Mouse (Mus musculus) embryonic facial prominence, embryonic 15.5 days (tissue): ENCODE data around the gene Rnf7. TPM values are rescaled to one million over a fixed set of nuclear protein-coding genes. Genes with fewer than 3 reads are reported as not detected.
"Not testable (repeated sequence)": the region's sequence is repeated elsewhere in the genome, so short reads cannot be mapped to it uniquely, and the experiment has no call there.

Experiments
- ATAC-seq: fragments of 200-750 bp; cut with Nextera tagmentation; 2 replicates; pipeline ENCODE4 v1.8.0; 2017; ENCODE audit warnings: low read depth, moderate TSS enrichment; ENCODE audit not compliant: insufficient number of reproducible peaks, low FRiP score, low TSS enrichment
- H3K27ac ChIP-seq: fragments of 300-500 bp; sonication (generic); replicated peaks from 2 replicates; pipeline ENCODE4 v1.5.1; 2015; ENCODE audit warnings: mild to moderate bottlenecking, inconsistent platforms
- H3K27me3 ChIP-seq: fragments of 300-500 bp; sonication (generic); 2 replicates; pipeline ENCODE4 v1.6.1; 2015; ENCODE audit warnings: inconsistent platforms
- H3K36me3 ChIP-seq: fragments of 300-500 bp; sonication (generic); 2 replicates; pipeline ENCODE4 v1.6.1; 2015; ENCODE audit warnings: mild to moderate bottlenecking, inconsistent platforms
- H3K4me1 ChIP-seq: fragments of 300-500 bp; sonication (generic); 2 replicates; pipeline ENCODE4 v1.6.1; 2015; ENCODE audit warnings: inconsistent platforms
- H3K4me2 ChIP-seq: fragments of 300-500 bp; sonication (generic); replicated peaks from 2 replicates; pipeline ENCODE4 v1.6.1; 2015; ENCODE audit warnings: mild to moderate bottlenecking, inconsistent platforms
- H3K4me3 ChIP-seq: fragments of 300-500 bp; sonication (generic); replicated peaks from 2 replicates; pipeline ENCODE4 v1.5.1; 2015; ENCODE audit warnings: mild to moderate bottlenecking, inconsistent platforms
- H3K9ac ChIP-seq: fragments of 300-500 bp; sonication (generic); 2 replicates; pipeline ENCODE4 v1.6.1; 2015; ENCODE audit warnings: inconsistent platforms
- H3K9me3 ChIP-seq: fragments of 300-500 bp; sonication (generic); replicated peaks from 2 replicates; pipeline ENCODE4 v1.6.1; 2016; ENCODE audit warnings: inconsistent platforms
- WGBS: fragments of 180-500 bp; shearing (Covaris S2); methylation state at CpG from one replicate; pipeline ENCODE4 v1.1.7; 2015; 5-methylcytosine and 5-hydroxymethylcytosine counted together
- polyA plus RNA-seq: library from polyadenylated mRNA; unstranded; fragments of >200 nt; fragmentation: Nextera tagmentation; extraction: Ambion mirVana; gene quantifications from 2 replicates; pipeline ENCODE4 v1.2.1, GENCODE M21; 2015

Gene Rnf7
- polyA plus RNA-seq, result 205 and 210 TPM in 2 replicates

GRCm38 (mm10) chr9:96478071-96478888, at the start of gene Rnf7:
Gene Rnf7, minus strand, starts transcription at chr9:96478675.
- H3K36me3 ChIP-seq, result peaks cover 6% of the 10 kb centered on the region; the same call in 1 of the 2 replicates
- H3K27ac ChIP-seq, result peak within 1 kb of the TSS; percentile 85
- no peaks in the 10 kb centered on the region for H3K9me3 ChIP-seq
- H3K4me1 ChIP-seq, result peaks cover 14% of the 10 kb centered on the region
- H3K4me3 ChIP-seq, result peak within 1 kb of the TSS; percentile 71
- WGBS, result under 1% methylated on average over 74 of the region's 74 CpGs
- peak within 1 kb of the TSS; percentile 64 for H3K4me2 ChIP-seq
- H3K27me3 ChIP-seq, result no peaks in the 10 kb centered on the region
- peak within 1 kb of the TSS; percentile 72 for H3K9ac ChIP-seq
- ATAC-seq, result peak; percentile 97

- ATAC-seq, result no peak
- peaks cover 13% of the 10 kb centered on the region for H3K4me1 ChIP-seq
- H3K27ac ChIP-seq, result no peak overlapping the region
- H3K4me3 ChIP-seq, result no peak overlapping the region
- H3K9me3 ChIP-seq, result no peaks in the 10 kb centered on the region
- no peaks in the 10 kb centered on the region for H3K36me3 ChIP-seq
- H3K9ac ChIP-seq, result no peak overlapping the region
- H3K27me3 ChIP-seq, result no peaks in the 10 kb centered on the region
- 88% methylated on average over 4 of the region's 4 CpGs for WGBS
- H3K4me2 ChIP-seq, result no peak overlapping the region
These were observed 47.5 kb upstream of the Rnf7 start for GRCm38 (mm10) chr9:96526011-96526410.

GRCm38 (mm10) chr9:96524972-96525506, 46.6 kb upstream of the Rnf7 start, which contains the start of gene Gm28729:
Gene Gm28729, minus strand, starts transcription at chr9:96525264.
- peak; percentile 61; the same call in 1 of the 2 replicates for ATAC-seq
- Histone ChIP-seq H3K9me3 (no peaks in the 10 kb centered on the region), H3K27me3 (no peaks in the 10 kb centered on the region), H3K4me2 (no peak within 1 kb of the TSS), H3K4me1 (peaks cover 4% of the 10 kb centered on the region; the same call in 1 of the 2 replicates), H3K27ac (no peak within 1 kb of the TSS), H3K9ac (no peak within 1 kb of the TSS), H3K4me3 (no peak within 1 kb of the TSS), H3K36me3 (no peaks in the 10 kb centered on the region)
- 38% methylated on average over 12 of the region's 12 CpGs for WGBS

GRCm38 (mm10) chr9:96523148-96523547, 44.7 kb upstream of the Rnf7 start:
- peaks cover 4% of the 10 kb centered on the region; the same call in 1 of the 2 replicates for H3K4me1 ChIP-seq
- H3K36me3 ChIP-seq, result no peaks in the 10 kb centered on the region
- no peaks in the 10 kb centered on the region for H3K9me3 ChIP-seq
- H3K27ac ChIP-seq, result no peak overlapping the region
- no peak overlapping the region for H3K4me3 ChIP-seq
- H3K9ac ChIP-seq, result no peak overlapping the region
- no peaks in the 10 kb centered on the region for H3K27me3 ChIP-seq
- H3K4me2 ChIP-seq, result no peak overlapping the region
- WGBS, result 90% methylated on average over 5 of the region's 5 CpGs
- no peak for ATAC-seq

- 86% methylated on average over 2 of the region's 2 CpGs for WGBS
- H3K4me3 ChIP-seq, H3K27ac ChIP-seq, H3K9me3 ChIP-seq, H3K27me3 ChIP-seq, ATAC-seq, H3K9ac ChIP-seq, H3K36me3 ChIP-seq, H3K4me2 ChIP-seq, H3K4me1 ChIP-seq: not testable (repeated sequence)
These were observed 43.1 kb upstream of the Rnf7 start for GRCm38 (mm10) chr9:96521574-96521973.

GRCm38 (mm10) chr9:96517429-96517828, 39.0 kb upstream of the Rnf7 start:
- Histone ChIP-seq H3K4me3 (no peak overlapping the region), H3K4me2 (no peak overlapping the region), H3K27me3 (no peaks in the 10 kb centered on the region), H3K4me1 (0 out of 2 replicates have a peak, but pooled peaks cover 3% of the 10 kb centered on the region), H3K9me3 (no peaks in the 10 kb centered on the region), H3K36me3 (no peaks in the 10 kb centered on the region), H3K9ac (no peak overlapping the region), H3K27ac (no peak overlapping the region)
- no peak for ATAC-seq
- WGBS, result 25% methylated on average over 4 of the region's 4 CpGs

GRCm38 (mm10) chr9:96516806-96517205, 38.3 kb upstream of the Rnf7 start:
- ATAC-seq, result no peak

GRCm38 (mm10) chr9:96515737-96516136, 37.3 kb upstream of the Rnf7 start:
- H3K4me1 ChIP-seq, result 0 out of 2 replicates have a peak, but pooled peaks cover 3% of the 10 kb centered on the region
- no peak overlapping the region for H3K4me2 ChIP-seq
- H3K9ac ChIP-seq, result no peak overlapping the region
- 82% methylated on average over 5 of the region's 5 CpGs for WGBS
- ATAC-seq, result no peak
- H3K27ac ChIP-seq, result no peak overlapping the region
- H3K4me3 ChIP-seq, result no peak overlapping the region
- H3K36me3 ChIP-seq, result no peaks in the 10 kb centered on the region
- no peaks in the 10 kb centered on the region for H3K27me3 ChIP-seq
- H3K9me3 ChIP-seq, result no peaks in the 10 kb centered on the region

More at GRCm38 (mm10) chr9:96516806-96517205, 38.3 kb upstream of the Rnf7 start:
- no peak overlapping the region for H3K27ac ChIP-seq
- H3K27me3 ChIP-seq, result no peaks in the 10 kb centered on the region
- no peaks in the 10 kb centered on the region for H3K9me3 ChIP-seq
- H3K4me3 ChIP-seq, result no peak overlapping the region
- 71% methylated on average over 3 of the region's 3 CpGs for WGBS
- H3K4me1 ChIP-seq, result 0 out of 2 replicates have a peak, but pooled peaks cover 3% of the 10 kb centered on the region
- H3K9ac ChIP-seq, result no peak overlapping the region
- H3K36me3 ChIP-seq, result no peaks in the 10 kb centered on the region
- H3K4me2 ChIP-seq, result no peak overlapping the region

- H3K9me3 ChIP-seq, result no peaks in the 10 kb centered on the region
- no peak overlapping the region for H3K4me3 ChIP-seq
- no peak overlapping the region for H3K27ac ChIP-seq
- 0 out of 2 replicates have a peak, but pooled peaks cover 3% of the 10 kb centered on the region for H3K4me1 ChIP-seq
- ATAC-seq, result no peak
- H3K36me3 ChIP-seq, result no peaks in the 10 kb centered on the region
- 82% methylated on average over 5 of the region's 5 CpGs for WGBS
- H3K27me3 ChIP-seq, result no peaks in the 10 kb centered on the region
- no peak overlapping the region for H3K9ac ChIP-seq
- H3K4me2 ChIP-seq, result no peak overlapping the region
These were observed 35.8 kb upstream of the Rnf7 start for GRCm38 (mm10) chr9:96514278-96514677.

- peaks cover 6% of the 10 kb centered on the region; the same call in 1 of the 2 replicates for H3K4me1 ChIP-seq
- peak overlapping the region; percentile 51; the same call in 1 of the 2 replicates for H3K27ac ChIP-seq
- peak overlapping the region; percentile 15; the same call in 1 of the 2 replicates for H3K4me2 ChIP-seq
- ATAC-seq, result peak; percentile 78
- H3K9ac ChIP-seq, result no peak overlapping the region
- H3K4me3 ChIP-seq, result no peak overlapping the region
- no peaks in the 10 kb centered on the region for H3K27me3 ChIP-seq
- no peaks in the 10 kb centered on the region for H3K9me3 ChIP-seq
- 27% methylated on average over 10 of the region's 10 CpGs for WGBS
- no peaks in the 10 kb centered on the region for H3K36me3 ChIP-seq
These were observed 27.6 kb upstream of the Rnf7 start for GRCm38 (mm10) chr9:96506011-96506498.

- no peak overlapping the region for H3K4me2 ChIP-seq
- no peaks in the 10 kb centered on the region for H3K27me3 ChIP-seq
- WGBS, result 87% methylated on average over 4 of the region's 4 CpGs
- peaks cover 6% of the 10 kb centered on the region; the same call in 1 of the 2 replicates for H3K4me1 ChIP-seq
- no peak overlapping the region for H3K27ac ChIP-seq
- ATAC-seq, result no peak
- H3K9ac ChIP-seq, result no peak overlapping the region
- H3K36me3 ChIP-seq, result no peaks in the 10 kb centered on the region
- H3K4me3 ChIP-seq, result no peak overlapping the region
- no peaks in the 10 kb centered on the region for H3K9me3 ChIP-seq
These were observed 26.7 kb upstream of the Rnf7 start for GRCm38 (mm10) chr9:96505156-96505555.
